Comparison of ENCODE assay signal across 8 mouse cellular contexts in the genomic region with DNA sequence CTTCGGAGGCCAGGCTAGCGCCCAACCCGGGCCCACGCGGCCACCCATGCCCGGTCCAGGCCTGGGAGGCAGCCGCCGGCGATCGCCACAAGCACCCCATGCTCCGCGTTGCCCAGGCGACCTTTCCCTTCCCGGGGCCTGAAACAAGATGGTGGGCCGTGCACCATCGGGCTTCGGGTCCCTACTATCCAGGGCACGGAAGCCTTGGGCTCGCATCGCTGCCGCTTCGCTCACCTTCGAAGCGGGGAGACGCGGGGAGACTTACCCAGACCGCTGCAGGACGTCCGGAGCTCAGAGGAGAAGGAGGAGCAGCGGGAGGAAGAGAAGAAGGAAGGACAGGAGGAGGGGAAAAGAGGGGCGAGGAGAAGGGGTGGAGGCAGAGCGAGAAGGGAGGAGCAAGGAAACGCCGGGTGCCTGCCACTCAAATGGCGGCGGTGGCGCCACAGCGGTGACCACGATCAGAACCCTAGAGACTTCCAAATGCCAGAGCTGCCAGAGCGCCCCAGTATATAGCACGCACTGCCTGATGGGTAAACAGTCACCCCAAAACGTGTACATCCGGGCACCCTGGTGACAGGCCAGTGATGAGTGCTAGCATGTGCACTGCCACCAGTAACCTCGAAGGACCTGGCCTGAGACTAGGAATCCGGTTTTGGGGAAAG. TPM values are rescaled to one million over a fixed set of nuclear protein-coding genes. Genes with fewer than 3 reads are reported as not detected.
DNase-seq lines count a peak whose midpoint lies in the region; ATAC-seq lines count a peak whose summit lies in the region.

A gene (minus strand): TSS at position 406 of the 662 bp plus-strand sequence.

- WGBS in hindbrain, embryonic 11.5 days: 13% methylated on average over 28 of the region's 45 CpGs

- peak; percentile 79 for DNase-seq in Muller cell, postnatal 12 days (ENCODE audit: inconsistent ontology term)
- peak; percentile 79 for DNase-seq in cerebellum, adult 9-11 months
- peak; percentile 51 to 71 for DNase-seq in frontal cortex, adult 2 months (ENCODE audit: extremely low spot score in 1 of 2, low spot score in 1 of 2)
- peak; percentile 71 for DNase-seq in hindbrain, embryonic 11.5 days (ENCODE audit: low spot score)
- DNase-seq in layer of hippocampus, postnatal 25 days (ENCODE audit: extremely low spot score in 1 of 2, low spot score in 1 of 2): peak; percentile 52 to 62
- peak; percentile 60 for DNase-seq in lung, postnatal 25 days (ENCODE audit: low spot score)
- peak; percentile 71 for DNase-seq in retina, embryonic 14.5 days (ENCODE audit: low spot score)
- DNase-seq in thymus, postnatal 4 days: peak; percentile 82

- no peaks in the 10 kb centered on the region for H3K27me3 ChIP-seq in hindbrain, embryonic 11.5 days (ENCODE audit: control insufficient read depth, insufficient read depth, low read length)

- no peaks in the 10 kb centered on the region for H3K36me3 ChIP-seq in hindbrain, embryonic 11.5 days (ENCODE audit: control insufficient read depth, insufficient read depth, low read length)

- H3K9me3 ChIP-seq in hindbrain, embryonic 11.5 days (ENCODE audit: control insufficient read depth, low read length): no peaks in the 10 kb centered on the region

- H3K9ac ChIP-seq in hindbrain, embryonic 11.5 days (ENCODE audit: low read depth, low read length): peak within 1 kb of the TSS; percentile 73

- H3K4me2 ChIP-seq in hindbrain, embryonic 11.5 days (replicated peaks; ENCODE audit: low read depth, low read length): peak within 1 kb of the TSS; percentile 5

- peak within 1 kb of the TSS; percentile 51 for H3K4me3 ChIP-seq in hindbrain, embryonic 11.5 days (ENCODE audit: low read depth, low read length)

- H3K4me1 ChIP-seq in hindbrain, embryonic 11.5 days (replicated peaks; ENCODE audit: control insufficient read depth, insufficient read depth, low read length): no peaks in the 10 kb centered on the region

- peak within 1 kb of the TSS; percentile 54 for H3K27ac ChIP-seq in hindbrain, embryonic 11.5 days (ENCODE audit: low read depth, low read length)

- peak; percentile 92 for ATAC-seq in hindbrain, embryonic 11.5 days (ENCODE audit: low FRiP score)

RNA-seq across cellular contexts. Expression of the gene that starts here (rescaled TPM):
- polyA plus RNA-seq in frontal cortex, adult 2 months (2012; rRNA removed): 26.9 and 30.3 TPM in 2 replicates
- polyA plus RNA-seq in hindbrain, embryonic 11.5 days (2014; fragmentation: Nextera tagmentation; extraction: Ambion mirVana): 19.9 and 21.6 TPM in 2 replicates
- total RNA-seq in layer of hippocampus, postnatal 25 days (2021): 10 to 100 TPM; 18.7 to 25.9 TPM

Comparison
In these comparisons a context has a peak if more than half of its experiments do, and no peak if none do; other contexts are left out.
1. Peak in every context shown above with its lines: DNase-seq, ATAC-seq, H3K4me3 ChIP-seq and H3K27ac ChIP-seq.